Mouse (Mus musculus): Measurements from ENCODE around the gene Tmem151b.

DNA sequence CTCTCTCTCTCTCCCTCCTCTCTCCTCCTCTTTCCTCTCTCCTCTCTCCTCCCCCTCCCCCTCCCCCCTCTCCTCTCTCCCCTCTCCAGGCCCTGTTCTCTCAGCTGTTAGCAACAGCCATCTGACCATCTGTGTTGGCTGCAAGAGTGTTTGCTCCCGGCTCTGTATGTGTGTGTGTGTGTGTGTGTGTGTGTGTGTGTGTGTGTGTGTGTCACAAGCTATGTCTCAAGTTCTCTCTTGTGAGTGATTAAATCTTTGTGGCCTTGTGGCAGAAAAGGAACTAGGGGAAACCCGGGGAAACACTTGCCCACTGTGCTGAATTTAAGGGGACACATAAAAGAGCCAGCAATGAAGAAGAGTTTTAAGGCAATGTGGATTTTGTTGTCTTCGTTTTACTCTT lies 48.3 kb upstream of the Tmem151b start:
- TF ChIP-seq GATA1 (IDR thresholded peaks at IDR 0.05; ENCODE audit: low read length) = no peak
- no peak for TF ChIP-seq TAL1 (IDR thresholded peaks at IDR 0.05; ENCODE audit: low read length)

Data from erythroblast, embryonic 14.5 days (primary cell).